Mouse (Mus musculus) midbrain, embryonic 14.5 days (tissue): ENCODE data around the gene Olfr1170. TPM values are rescaled to one million over a fixed set of nuclear protein-coding genes. Genes with fewer than 3 reads are reported as not detected.

Source experiments
- ATAC-seq: fragments of 200-750 bp; cut with Nextera tagmentation; 2 replicates; pipeline ENCODE4 v1.8.0; 2017; ENCODE audit warnings: moderate number of reproducible peaks, moderate library complexity; ENCODE audit not compliant: low FRiP score, low TSS enrichment
- DNase-seq: peaks from one replicate; pipeline ENCODE4 v3.0.0-alpha.2; 2015
- H3K27ac ChIP-seq: fragments of 300-500 bp; sonication (generic); replicated peaks from 2 replicates; pipeline ENCODE4 v1.5.1; 2014; ENCODE audit warnings: mild to moderate bottlenecking, low read depth, low read length, moderate library complexity
- H3K27me3 ChIP-seq: fragments of 300-500 bp; sonication (generic); 2 replicates; pipeline ENCODE4 v1.6.1; 2014; ENCODE audit warnings: low read length, control low read depth, mixed read lengths; ENCODE audit not compliant: control insufficient read depth, insufficient read depth
- H3K36me3 ChIP-seq: fragments of 300-500 bp; sonication (generic); 2 replicates; pipeline ENCODE4 v1.6.1; 2014; ENCODE audit warnings: low read length, control low read depth; ENCODE audit not compliant: control insufficient read depth, insufficient read depth
- H3K4me1 ChIP-seq: fragments of 300-500 bp; sonication (generic); 2 replicates; pipeline ENCODE4 v1.6.1; 2014; ENCODE audit warnings: mild to moderate bottlenecking, antibody characterized with exemption, low read length, control low read depth; ENCODE audit not compliant: control insufficient read depth, insufficient read depth
- H3K4me2 ChIP-seq: fragments of 300-500 bp; sonication (generic); 2 replicates; pipeline ENCODE4 v1.6.1; 2014; ENCODE audit warnings: mild to moderate bottlenecking, low read length, moderate library complexity
- H3K4me3 ChIP-seq: fragments of 300-500 bp; sonication (generic); replicated peaks from 2 replicates; pipeline ENCODE4 v1.5.1; 2014; ENCODE audit warnings: low read depth, low read length
- H3K9ac ChIP-seq: fragments of 300-500 bp; sonication (generic); replicated peaks from 2 replicates; pipeline ENCODE4 v1.6.1; 2014; ENCODE audit warnings: mild to moderate bottlenecking, low read length, moderate library complexity
- H3K9me3 ChIP-seq: fragments of 300-500 bp; sonication (generic); 2 replicates; pipeline ENCODE4 v1.6.1; 2016; ENCODE audit warnings: low read length, control low read depth, mixed read lengths; ENCODE audit not compliant: control insufficient read depth
- WGBS: fragments of 180-500 bp; shearing (Covaris S2); extraction: QIAGEN DNeasy Blood & Tissue Kit; methylation state at CpG from one replicate; pipeline ENCODE4 v1.1.7; 2014; 5-methylcytosine and 5-hydroxymethylcytosine counted together
- polyA plus RNA-seq: library from polyadenylated mRNA; unstranded; fragments of >200 nt; fragmentation: Nextera tagmentation; extraction: Ambion mirVana; gene quantifications from 2 replicates; pipeline ENCODE4 v1.2.1, GENCODE M21; 2014

Olfr1170 gene
- not detected in 2 replicates for polyA plus RNA-seq

- H3K9me3 ChIP-seq, result no peaks in the 10 kb centered on the region
- no peaks in the 10 kb centered on the region for H3K4me1 ChIP-seq
- H3K27ac ChIP-seq, result no peak within 1 kb of the TSS
- DNase-seq (no peak), ATAC-seq (no peak)
- H3K4me3 ChIP-seq, result no peak within 1 kb of the TSS
- H3K4me2 ChIP-seq, result no peak within 1 kb of the TSS
- no peak within 1 kb of the TSS for H3K9ac ChIP-seq
- 75% methylated on average over 1 of the region's 1 CpGs for WGBS
- no peaks in the 10 kb centered on the region for H3K27me3 ChIP-seq
- H3K36me3 ChIP-seq, result no peaks in the 10 kb centered on the region
These were observed at the start of gene Olfr1170 for GRCm38 (mm10) chr2:88228234-88228633. Olfr1170 (minus strand) TSS chr2:88228334.

DNA sequence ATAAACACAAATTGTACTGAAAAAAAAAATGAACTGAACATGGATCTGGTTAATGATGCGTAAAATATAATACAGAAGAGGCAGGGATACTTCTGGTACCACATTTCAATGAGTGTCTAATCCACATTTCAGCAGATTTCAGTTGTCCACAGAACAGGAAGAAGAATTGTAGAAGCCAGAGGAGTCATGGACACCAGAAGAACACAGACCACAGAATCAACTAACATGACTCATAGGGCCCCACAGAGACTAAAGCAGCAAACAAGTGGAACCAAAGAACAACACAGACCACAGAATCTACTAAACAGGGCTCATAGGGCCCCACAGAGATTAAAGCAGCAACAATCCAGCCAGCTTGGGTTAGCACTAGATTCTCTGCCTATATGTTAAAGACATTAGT lies 7.3 kb downstream of the Olfr1170 start:
- Histone ChIP-seq H3K36me3 (no peaks in the 10 kb centered on the region), H3K9ac (no peak overlapping the region), H3K4me2 (no peak overlapping the region), H3K27me3 (no peaks in the 10 kb centered on the region), H3K4me3 (no peak overlapping the region), H3K4me1 (no peaks in the 10 kb centered on the region), H3K9me3 (no peaks in the 10 kb centered on the region), H3K27ac (no peak overlapping the region)
- 95% methylated on average over 1 of the region's 1 CpGs for WGBS
- DNase-seq (no peak), ATAC-seq (no peak)

GRCm38 (mm10) chr2:88181580-88181979 lies 46.6 kb downstream of the Olfr1170 start, which contains the start of gene Olfr1168:
Olfr1168 (plus strand) TSS chr2:88181880.
- WGBS, result 87% methylated on average over 2 of the region's 2 CpGs
- Histone ChIP-seq H3K27me3 (no peaks in the 10 kb centered on the region), H3K36me3 (no peaks in the 10 kb centered on the region), H3K9ac (no peak within 1 kb of the TSS), H3K9me3 (no peaks in the 10 kb centered on the region), H3K4me1 (no peaks in the 10 kb centered on the region), H3K4me3 (no peak within 1 kb of the TSS), H3K4me2 (no peak within 1 kb of the TSS), H3K27ac (no peak within 1 kb of the TSS)
- ATAC-seq, result no peak
- DNase-seq, result no peak

Other genes with a start within 250 kb of the Olfr1170 start
- gene Olfr1158, start 238.2 kb downstream of the Olfr1170 start, polyA plus RNA-seq, result not detected in 2 replicates
- gene Olfr1160, start 220.1 kb downstream of the Olfr1170 start, polyA plus RNA-seq, result not detected in 2 replicates
- gene Olfr1161, start 205.6 kb downstream of the Olfr1170 start, polyA plus RNA-seq, result not detected in 2 replicates
- gene Olfr73, start 190.6 kb downstream of the Olfr1170 start, polyA plus RNA-seq, result not detected in 2 replicates
- gene Olfr1162, start 177.2 kb downstream of the Olfr1170 start, polyA plus RNA-seq, result not detected in 2 replicates
- not detected in 2 replicates for gene Olfr1163, start 156.5 kb downstream of the Olfr1170 start, polyA plus RNA-seq
- gene Olfr1164, start 134.4 kb downstream of the Olfr1170 start, polyA plus RNA-seq, result not detected in 2 replicates
- gene Olfr1166, start 100.1 kb downstream of the Olfr1170 start, polyA plus RNA-seq, result not detected in 2 replicates
- gene Olfr1167, start 73.1 kb downstream of the Olfr1170 start, polyA plus RNA-seq, result not detected in 2 replicates
- gene Olfr1168, start 46.5 kb downstream of the Olfr1170 start, polyA plus RNA-seq, result not detected in 2 replicates
- not detected in 2 replicates for gene Olfr1173, start 51.5 kb upstream of the Olfr1170 start, polyA plus RNA-seq
- gene Olfr1174-ps, start 86.8 kb upstream of the Olfr1170 start, polyA plus RNA-seq, result not detected in 2 replicates
- not detected in 2 replicates for gene Olfr1175-ps, start 98.9 kb upstream of the Olfr1170 start, polyA plus RNA-seq
- not detected in 2 replicates for gene Olfr1176, start 108.4 kb upstream of the Olfr1170 start, polyA plus RNA-seq
- gene Olfr1177-ps, start 118.2 kb upstream of the Olfr1170 start, polyA plus RNA-seq, result not detected in 2 replicates
- gene Olfr1178, start 158.7 kb upstream of the Olfr1170 start, polyA plus RNA-seq, result not detected in 2 replicates
- not detected in 2 replicates for gene Olfr1179, start 178.1 kb upstream of the Olfr1170 start, polyA plus RNA-seq
- not detected in 2 replicates for gene Olfr1180, start 190.8 kb upstream of the Olfr1170 start, polyA plus RNA-seq
- gene Olfr1181, start 197.8 kb upstream of the Olfr1170 start, polyA plus RNA-seq, result not detected in 2 replicates
- not detected in 2 replicates for gene Gm13757, start 220.8 kb upstream of the Olfr1170 start, polyA plus RNA-seq
- gene Olfr1183, start 226.5 kb upstream of the Olfr1170 start, polyA plus RNA-seq, result not detected in 2 replicates